Mouse (Mus musculus): ENCODE measurements around the gene Slc17a7.
"Not testable (repeated sequence)": the region's sequence is repeated elsewhere in the genome, so short reads cannot be mapped to it uniquely, and the experiment has no call there.

Slc17a7 gene

DNA sequence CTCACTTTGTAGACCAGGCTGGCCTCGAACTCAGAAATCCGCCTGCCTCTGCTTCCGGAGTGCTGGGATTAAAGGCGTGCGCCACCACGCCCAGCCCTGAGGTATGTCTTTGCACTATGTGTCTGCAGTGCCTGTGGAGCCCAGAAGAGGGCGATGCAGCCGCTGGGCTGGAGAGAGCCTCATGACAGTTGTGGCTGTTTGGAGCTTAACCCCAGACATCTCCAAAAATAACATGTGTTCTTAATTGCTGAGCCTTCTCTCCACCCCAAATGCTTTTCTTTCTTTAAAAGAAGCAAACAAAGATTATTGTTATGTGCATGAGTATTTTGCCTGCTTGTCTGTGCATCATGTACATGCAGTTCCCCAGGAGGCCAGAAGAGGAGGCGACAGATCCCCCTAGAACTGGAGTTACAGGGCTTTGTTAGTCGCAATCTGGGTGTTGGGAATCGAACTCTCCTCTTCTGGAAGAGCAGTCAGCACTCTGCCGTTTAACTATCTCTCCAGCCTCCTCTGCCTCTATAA is 8.7 kb upstream of the Slc17a7 start:
- DNase-seq = peak; percentile 59

DNA sequence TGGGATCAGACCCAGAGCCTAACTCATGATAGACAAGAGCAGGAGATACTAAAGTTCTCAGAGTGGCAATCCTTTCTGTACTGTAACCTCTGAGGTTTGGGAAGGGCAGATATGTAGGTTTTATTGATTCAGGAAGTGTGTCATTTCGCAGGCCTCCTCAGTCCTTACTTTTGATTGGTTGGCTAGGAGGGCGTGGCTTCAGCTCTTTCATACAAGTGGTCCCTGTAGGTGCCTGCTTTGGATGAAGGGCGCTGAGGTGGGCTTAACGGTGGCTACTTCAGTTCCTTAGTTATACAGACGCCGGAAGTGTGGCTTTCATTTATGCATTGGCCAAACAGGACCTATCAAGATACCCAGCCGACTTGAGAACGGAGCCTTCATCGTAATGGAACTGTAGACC is 8.2 kb upstream of the Slc17a7 start:
- no peak for DNase-seq

GRCm38 (mm10) chr7:45156206-45156605 is 7.5 kb upstream of the Slc17a7 start:
- DNase-seq = no peak

DNA sequence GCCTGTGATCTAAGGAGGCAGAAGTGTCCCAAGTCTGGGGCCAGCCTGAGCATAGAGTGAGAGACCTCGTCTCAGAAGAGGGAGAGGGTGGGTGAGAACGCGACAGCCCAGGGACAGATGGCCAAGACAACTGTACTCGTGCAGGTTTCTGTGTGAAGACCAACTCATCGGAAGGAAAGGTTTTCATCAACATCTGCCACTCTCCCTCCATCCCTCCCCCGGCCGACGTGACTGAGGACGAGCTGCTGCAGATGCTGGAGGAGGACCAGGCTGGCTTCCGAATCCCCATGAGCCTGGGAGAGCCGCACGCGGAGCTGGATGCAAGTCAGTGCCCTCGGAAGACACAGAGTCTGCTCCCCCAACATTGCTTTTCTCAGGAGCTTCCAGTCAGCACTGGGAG is 6.3 kb upstream of the Slc17a7 start:
- DNase-seq = no peak

- no peak for DNase-seq
Measured at GRCm38 (mm10) chr7:45158991-45159390, 4.8 kb upstream of the Slc17a7 start.

GRCm38 (mm10) chr7:45160316-45160800 is 3.4 kb upstream of the Slc17a7 start:
- no peak for DNase-seq

- DNase-seq = no peak
Measured at GRCm38 (mm10) chr7:45160866-45161265, 2.9 kb upstream of the Slc17a7 start.

GRCm38 (mm10) chr7:45161612-45162473 is 1.9 kb upstream of the Slc17a7 start:
- DNase-seq = peak; percentile 86

DNA sequence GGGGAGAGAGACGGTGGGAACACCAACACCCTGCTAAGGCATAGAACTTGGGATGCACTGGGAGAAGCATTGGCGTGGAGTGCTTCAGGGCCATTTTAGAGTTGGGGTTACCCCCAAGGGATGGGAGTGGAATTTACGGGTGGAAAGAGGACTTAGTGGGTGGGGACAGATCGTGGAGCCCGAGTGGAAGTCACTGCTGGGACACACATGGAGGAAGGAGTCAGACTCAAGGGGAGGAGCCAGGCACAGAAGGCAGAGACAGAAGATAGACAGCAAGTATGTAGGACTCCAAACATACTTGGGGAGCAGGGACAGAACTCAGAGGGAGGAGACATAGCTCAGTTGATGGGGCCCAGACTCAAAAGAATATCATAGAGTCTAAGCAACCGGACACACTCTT is 1.2 kb upstream of the Slc17a7 start:
- DNase-seq = no peak

- DNase-seq = no peak
Measured at GRCm38 (mm10) chr7:45162996-45163615, 643 bp upstream of the Slc17a7 start.

- DNase-seq = no peak
Measured at GRCm38 (mm10) chr7:45164833-45165232, 1.1 kb downstream of the Slc17a7 start.

GRCm38 (mm10) chr7:45165701-45166100 is 2.0 kb downstream of the Slc17a7 start:
- DNase-seq = no peak

GRCm38 (mm10) chr7:45166950-45167401 is 3.2 kb downstream of the Slc17a7 start:
- DNase-seq = no peak

DNA sequence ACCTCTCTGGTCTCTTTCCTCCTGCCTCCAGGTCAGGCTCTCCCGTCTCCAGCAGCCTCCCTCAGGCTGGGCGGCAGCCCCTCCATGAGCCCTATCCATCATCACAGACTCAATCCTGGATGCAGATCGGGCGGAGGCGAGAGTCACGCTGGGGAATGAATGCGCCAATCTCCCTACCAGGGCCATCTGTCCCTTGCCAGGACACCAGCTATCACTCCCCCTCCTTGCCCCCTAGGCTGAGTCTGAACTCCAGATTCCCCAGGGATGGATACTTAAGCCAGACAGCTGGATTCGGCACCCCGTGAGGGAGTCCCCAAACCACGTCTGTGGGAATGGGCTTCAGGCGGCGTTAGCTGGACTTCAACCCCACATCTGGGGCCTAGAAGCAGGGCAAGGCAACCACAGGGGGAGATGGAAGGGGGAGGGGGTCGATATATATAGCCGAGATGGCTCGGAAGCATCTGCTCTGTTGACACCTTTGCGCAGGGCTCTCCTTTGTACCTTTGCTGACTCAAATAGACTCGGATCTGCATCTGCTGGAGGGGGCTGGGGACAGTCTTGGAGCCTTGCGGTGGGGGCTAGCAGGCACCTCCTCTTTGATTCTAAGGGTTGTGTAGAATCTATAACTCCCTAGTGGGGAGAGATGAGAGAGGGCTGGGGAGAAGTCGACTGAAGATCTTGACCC is 4.2 kb downstream of the Slc17a7 start:
- no peak for DNase-seq

- DNase-seq = no peak
Measured at GRCm38 (mm10) chr7:45168656-45169055, 4.9 kb downstream of the Slc17a7 start.

- no peak for DNase-seq
Measured at GRCm38 (mm10) chr7:45169495-45169894, 5.7 kb downstream of the Slc17a7 start.

- DNase-seq = no peak
Measured at GRCm38 (mm10) chr7:45172974-45173373, 9.2 kb downstream of the Slc17a7 start.

DNA sequence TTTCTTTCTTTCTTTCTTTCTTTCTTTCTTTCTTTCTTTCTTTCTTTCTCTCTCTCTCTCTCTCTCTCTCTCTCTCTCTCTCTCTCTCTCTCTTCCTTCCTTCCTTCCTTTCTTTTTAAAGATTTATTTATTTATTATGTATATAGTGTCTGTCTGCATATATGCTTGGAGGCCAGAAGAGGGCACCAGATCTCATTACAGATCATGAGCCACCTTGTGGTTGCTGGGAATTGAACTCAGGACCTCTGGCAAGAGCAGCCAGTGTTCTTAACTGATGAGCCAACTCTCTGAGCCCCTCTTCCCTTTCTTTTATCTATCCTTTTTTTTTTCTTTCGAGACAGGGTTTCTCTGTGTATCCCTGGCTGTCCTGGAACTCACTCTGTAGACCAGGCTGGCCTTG is 10.0 kb downstream of the Slc17a7 start:
- not testable (repeated sequence) for DNase-seq

DNA sequence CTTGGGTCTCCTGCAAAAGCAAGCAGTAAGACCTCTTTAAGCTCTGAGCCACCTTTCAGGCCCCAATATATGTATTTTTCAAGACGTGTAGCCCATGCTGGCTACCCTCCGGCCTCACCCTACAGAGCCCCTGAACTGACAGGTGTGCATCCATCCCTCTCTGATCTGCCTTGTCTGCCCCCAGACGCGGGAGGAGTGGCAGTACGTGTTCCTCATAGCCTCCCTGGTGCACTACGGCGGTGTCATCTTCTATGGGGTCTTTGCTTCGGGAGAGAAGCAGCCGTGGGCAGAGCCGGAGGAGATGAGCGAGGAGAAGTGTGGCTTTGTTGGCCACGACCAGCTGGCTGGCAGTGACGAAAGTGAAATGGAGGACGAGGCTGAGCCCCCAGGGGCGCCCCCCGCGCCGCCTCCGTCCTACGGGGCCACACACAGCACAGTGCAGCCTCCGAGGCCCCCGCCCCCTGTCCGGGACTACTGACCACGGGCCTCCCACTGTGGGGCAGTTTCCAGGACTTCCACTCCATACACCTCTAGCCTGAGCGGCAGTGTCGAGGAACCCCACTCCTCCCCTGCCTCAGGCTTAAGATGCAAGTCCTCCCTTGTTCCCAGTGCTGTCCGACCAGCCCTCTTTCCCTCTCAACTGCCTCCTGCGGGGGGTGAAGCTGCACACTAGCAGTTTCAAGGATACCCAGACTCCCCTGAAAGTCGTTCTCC is 11.0 kb downstream of the Slc17a7 start:
- no peak for DNase-seq

DNA sequence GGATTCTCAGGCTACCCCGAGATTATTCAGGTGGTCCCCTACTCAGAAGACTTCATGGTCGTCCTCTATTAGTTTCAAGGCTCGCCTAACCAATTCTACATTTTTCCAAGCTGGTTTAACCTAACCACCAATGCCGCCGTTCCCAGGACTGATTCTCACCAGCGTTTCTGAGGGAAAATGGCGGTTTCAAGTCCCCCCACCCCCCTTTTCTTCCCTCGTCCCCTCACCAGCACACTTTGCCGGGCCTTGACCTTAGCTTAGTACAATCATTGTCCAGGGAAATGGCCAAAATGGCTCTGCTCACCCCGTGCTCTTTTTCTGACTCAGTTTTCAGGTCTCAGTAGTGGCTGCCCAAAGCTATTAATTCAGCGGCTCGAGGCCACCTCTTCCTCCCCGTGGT is 11.6 kb downstream of the Slc17a7 start:
- no peak for DNase-seq

DNA sequence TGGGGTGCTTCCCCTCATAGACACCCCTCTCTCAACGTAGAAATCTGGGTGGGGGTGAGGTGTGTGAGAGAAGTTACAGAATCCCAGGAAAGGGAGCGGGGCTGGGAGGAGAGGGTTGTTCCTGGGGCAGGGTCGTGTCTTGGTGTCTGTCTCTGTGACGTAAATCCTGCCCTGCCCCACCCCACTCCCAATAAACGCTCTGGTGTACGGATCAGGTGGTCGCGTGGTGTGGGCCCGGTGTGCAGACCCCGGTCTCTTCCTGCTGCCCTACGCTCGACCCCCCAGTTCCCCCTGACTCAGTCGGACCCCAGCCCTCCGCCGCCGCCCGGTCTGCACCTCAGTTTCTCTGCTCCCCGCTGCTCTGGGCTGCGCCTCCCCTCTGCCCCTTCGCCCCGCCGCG is 12.2 kb downstream of the Slc17a7 start:
- no peak for DNase-seq

DNA sequence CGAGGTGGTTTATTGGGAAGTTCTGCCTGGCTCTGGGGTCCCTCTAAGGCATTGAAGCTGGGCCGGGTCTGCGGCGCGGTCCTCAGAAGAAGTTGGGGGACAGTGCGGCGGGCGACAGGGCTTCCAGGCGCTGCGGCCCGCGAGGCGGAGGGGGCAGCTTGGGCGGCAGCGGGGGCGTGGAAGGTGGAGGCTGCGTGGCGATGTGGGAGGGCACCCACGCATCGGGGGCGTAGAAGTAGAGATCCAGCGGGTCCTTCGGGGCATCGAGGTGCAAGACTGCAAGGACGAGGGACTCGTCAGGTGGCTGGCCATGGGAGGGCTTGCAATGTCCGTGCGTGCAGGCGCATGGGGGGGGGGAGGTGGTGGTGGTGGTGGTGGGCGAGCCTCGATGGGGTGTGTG is 12.6 kb downstream of the Slc17a7 start:
- DNase-seq = no peak

GRCm38 (mm10) chr7:45178550-45178949 is 14.8 kb downstream of the Slc17a7 start:
- DNase-seq = no peak

All from kidney, adult 11 months (tissue).